Mouse (Mus musculus) urinary bladder, postnatal 4 days (tissue): ENCODE data around the gene Fam174a.
A peak's percentile ranks its signal among the peaks of the same experiment; 100 is the strongest.

Experiments
- DNase-seq, 2 experiments: peaks; one replicate each; pipeline ENCODE4 v3.0.0; 2021 to 2022; ENCODE audit warnings: low spot score in 2 of 2

Fam174a gene

DNA sequence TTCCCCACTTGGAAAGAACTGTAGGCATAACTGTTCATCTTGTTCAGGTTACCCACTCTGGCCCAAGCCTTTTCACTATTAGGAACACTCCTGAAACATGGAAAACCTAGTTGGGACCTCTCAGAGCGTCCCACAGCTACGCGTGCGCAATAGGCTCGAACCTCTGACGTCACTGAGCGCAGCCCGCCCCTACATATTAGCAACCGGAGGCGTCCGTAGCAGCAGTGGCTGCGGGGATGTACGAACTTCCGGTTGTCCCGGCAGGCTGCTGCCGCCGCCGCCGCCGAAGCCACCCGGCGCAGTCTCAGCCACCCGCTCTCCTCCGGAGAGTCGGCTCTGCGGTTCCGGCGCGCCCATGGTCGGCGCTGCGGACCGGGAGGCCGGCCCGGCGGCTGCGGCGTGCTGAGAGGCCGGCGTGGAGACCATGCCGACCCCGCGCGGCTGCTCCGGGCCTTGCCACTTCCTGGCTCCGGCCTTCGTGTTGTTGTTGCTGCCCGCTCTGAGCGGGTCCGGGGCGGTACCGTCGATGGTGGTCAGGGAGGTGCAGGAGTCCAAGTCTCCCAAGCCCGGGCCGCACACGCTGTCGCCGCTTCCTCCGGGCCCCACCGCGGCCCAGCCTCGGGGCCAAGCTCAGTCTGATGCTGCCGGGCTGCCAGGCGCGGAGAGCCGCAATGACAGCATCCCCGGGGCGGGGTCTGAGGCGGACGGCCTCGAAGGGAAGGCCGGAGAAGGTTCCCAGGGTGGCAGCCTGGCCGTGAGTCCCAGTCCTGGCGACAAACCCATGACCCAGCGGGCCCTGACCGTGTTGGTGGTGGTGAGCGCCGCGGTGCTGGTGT lies at the start of gene Fam174a:
Gene Fam174a (plus strand): TSS at position 231 of the 836 bp plus-strand sequence.
- peak; percentile 88 to 92 for DNase-seq

DNA sequence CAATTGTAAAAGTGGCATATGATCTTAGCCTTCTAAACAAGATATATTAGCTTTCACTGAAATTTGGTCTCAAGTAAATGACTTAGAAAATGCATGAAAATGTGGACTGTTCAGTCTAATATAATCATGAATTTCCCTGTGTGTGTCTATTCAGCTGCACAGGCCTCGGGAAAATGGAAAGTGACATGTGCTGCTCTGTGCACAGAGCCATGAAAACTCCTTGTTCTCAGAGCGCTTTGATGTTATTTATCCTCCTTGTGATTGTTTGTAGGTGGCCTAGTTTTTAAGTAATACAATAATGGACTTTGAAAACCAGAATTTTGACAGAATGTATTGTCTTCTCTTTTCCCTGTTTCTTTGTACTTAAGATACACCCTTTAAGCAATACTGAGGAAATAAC lies 49.6 kb upstream of the Fam174a start:
- DNase-seq, result no peak

DNA sequence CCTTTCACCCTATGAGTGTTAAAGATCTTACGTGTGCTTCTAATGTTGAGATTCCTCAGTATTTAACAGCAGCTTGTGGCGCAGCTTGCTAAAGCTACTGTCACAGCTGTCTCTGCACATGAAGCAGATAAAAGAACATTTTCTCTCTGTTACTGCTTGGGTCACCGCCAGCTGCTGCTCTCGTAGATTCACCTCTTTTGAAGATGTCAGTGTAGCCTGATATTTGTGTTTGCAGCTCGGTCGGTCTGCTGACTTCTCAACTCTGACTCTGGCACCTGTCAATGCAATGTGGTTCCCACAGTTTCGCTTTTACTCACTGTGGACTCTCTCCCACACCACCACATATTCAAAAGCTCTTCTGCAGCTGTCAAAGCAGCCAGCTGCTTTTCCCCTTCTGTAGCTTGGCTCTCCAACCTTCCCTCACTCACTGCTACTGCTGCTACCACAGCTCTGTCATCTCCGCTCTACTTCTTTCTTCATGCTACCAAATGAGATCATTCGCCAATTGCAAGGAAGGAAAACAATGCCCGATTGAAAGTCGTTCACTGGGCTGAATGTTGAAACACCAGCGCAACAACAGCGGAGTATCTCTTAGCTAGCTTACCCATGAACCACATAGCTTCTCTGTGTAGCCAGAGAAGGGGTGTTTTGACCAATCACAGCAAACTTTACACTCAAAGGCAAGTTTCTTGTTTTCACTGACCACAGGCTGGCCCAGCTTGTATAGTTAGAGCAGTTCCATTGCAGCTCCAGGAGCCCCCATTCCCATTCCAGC lies 45.3 kb upstream of the Fam174a start:
- DNase-seq, result no peak

DNA sequence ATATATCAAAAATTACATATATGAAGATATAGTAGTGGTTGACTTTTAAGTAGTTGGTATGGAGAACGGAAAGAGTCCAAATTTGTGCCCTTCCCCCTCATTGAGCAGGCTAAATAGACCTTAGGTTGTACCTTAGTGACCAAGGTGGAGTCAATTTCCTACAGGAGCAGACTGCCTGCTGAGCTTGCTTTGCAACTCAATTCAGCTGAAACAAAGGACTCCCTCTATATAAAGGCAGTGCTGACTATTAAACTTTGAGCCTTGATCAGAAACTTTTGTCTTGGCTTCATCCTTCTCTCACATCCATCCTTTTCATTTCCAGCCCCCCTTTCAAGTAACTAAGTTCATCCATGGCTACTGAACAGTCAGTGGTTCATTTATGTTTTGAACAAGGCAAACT lies 40.1 kb upstream of the Fam174a start:
- no peak for DNase-seq

DNA sequence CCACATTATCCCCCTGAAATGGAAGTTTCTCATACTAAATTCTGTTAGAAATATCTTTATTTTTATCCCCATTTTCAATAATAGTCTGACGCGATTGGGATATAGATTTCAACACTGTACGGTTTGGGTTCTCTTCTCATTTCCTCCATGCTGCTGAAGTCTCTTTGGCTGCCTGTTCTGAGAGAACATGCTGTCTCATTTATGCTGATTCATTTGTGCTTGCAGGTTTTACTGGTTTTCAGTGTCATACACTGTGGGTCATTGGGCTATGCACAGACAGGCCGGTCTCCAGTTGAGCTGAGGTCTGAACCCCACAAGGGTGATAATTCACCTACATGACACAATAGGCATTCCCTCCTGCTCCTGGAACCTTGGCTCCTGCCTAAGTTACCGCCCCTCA lies 5.1 kb upstream of the Fam174a start:
- DNase-seq, result no peak

DNA sequence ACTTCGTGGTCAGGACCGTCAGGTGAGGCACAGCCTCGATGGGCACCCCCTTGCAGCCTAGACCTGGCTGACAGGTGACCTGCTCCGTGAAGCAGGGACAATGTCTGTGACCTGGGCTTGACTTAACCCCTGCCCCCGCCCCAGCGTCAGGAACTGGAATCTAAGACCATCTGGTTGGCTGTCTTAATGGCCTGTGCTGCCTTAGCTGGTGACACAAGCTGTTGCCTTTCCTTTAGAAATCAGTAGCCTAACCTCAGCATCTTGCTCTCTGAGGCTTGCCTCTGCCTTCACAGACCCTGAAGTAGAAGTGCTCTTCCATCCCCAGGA lies 769 bp downstream of the Fam174a start:
- no peak for DNase-seq

DNA sequence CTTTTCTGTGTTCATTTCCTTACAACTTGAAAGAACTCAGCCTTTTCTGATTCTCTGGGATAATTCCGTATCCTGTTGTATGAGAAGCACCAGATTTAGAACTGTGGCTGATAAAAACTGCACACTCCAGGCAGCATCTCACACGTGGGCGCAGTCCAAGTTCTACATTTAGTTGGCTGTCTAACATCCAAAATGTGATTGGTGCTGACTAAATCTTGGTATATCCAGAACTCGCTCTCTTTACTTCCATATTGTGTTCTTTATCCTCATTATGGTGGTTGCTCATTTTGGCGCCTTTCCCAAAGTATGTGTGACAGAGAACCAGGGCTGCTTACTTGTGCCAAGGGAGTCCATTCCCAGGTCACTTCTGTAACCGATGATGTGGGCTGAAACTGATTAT lies 2.6 kb downstream of the Fam174a start:
- no peak for DNase-seq

DNA sequence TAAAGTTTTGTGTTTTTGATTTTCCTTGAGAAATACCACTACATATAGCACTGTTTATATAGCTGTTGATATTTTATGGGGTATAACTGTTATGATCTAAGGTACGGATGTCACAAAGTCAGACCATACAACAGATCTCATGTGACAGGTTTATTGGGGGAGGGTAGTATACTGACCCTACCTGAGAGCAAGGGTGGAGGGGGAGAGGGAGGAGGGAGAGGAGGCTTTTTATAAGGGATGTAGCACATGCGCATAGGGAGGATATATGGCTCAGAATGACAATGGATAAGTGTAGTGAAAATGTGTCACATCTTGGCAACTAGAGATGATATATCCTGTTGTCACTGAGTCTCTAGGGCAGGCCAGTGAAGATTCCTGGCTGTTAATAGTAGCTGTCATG lies 8.8 kb downstream of the Fam174a start:
- DNase-seq, result no peak

DNA sequence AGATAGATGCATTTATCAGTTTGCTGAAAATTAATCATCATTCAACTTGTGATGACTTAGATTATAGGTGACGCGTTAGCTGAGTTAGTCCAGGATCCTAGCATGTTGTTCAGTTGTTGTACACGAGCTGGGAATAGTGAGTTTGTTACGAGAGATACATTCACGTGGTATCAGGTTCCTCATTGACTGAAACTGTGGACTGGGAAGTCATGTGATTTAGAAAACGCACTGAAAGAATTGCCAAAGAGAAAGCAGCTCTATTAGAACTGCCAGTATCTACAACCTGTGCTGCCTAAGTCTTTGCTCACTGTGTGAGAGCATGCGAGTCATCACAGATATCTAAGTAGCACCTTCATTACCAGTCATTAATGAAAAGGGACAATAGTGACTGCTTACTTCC lies 9.6 kb downstream of the Fam174a start:
- no peak for DNase-seq

DNA sequence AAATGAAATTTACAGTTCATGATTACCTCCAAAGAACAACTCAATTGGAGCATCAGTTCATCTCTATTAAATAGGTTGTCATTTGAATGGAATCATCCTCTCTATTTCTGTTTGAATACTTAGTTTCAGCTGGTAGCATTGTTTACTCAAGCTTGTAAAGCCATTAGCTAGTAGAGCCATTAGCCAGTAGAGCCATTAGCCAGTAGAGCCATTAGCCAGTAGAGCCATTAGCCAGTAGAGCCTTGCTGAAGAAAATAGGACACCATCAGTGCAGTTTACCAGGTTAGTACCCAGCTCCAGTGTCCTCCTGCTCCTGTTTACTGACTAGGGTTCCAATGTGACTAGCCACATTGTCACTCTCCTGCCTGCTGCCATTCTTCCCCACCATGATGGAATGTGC lies 13.4 kb downstream of the Fam174a start:
- DNase-seq, result no peak

DNA sequence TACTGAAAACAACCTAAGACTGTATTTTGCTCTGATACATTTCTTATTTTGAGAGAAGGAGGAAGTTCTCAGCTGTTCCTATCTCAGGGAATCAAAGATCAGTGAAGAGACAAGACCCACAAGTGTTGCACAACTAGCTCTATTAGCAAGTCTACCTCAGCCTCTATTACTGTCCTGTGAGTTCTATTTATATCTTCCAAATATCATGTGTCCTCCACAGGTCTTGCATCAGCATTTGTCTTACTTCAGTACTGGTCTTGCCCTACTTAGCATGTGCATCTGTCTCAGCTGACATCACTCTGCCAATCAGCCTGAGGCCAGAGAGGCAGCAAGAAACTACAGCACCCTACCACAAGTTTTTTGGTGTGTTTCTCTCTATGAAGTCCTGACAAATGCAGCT lies 26.2 kb downstream of the Fam174a start:
- DNase-seq, result no peak

DNA sequence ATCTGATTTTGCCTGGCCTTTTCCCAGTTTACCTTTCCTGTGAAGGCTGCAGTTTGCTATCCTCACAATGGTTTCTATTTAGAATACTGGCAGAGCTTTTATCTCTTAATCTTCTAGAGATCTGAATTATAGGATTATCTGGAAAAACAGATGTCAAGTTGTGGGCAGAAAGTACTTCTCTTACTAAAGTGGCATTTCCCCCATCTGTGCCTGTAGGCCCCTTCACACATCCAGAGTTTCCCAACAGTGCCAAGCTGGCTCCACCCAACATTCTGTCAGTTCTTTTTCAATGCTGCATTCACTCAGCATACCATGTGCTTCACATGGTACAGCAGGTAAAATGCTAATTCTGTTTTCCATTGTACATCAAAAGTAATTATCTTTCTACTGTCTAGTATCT lies 28.8 kb downstream of the Fam174a start:
- no peak for DNase-seq

DNA sequence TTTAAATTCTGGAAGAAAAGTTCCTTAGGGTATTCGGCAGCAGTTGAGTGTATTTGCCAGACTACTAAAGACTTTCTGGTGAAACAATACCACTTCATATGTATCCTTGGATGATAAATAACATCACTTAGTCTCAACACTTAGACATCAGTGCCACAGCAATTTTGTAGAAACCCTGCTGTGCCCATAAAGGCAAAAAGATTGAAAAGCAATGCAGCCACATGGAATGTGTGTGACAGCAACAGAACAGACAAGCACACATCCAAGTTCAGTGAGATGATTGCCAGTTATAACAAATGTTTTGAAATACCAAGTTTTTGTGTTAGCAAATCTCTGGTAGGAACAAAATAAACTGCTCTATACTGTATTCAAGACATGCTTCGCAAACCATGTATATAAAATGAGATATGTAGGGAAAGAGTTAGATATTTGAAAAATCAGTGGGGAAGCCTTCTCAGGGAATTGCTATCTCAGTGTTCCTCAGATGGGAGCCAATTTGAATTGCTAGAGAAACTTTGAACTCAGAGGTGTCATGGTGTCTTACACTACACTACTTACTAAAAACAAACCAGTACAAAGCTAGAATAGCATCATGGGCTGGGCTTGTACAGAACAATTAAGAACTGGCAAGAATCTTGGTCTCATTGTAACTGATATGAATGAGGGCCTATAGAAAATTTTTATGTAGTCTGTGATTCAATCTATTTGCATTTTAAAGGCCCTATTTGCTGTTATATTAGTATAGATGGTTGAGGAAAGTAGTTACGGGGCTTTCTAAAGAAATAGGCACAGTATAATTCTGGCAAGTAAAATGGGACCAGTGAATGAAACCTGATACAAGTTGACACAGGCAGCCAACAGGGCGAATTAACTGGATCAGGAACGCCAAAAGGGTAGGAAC lies 30.4 kb downstream of the Fam174a start:
- no peak for DNase-seq

DNA sequence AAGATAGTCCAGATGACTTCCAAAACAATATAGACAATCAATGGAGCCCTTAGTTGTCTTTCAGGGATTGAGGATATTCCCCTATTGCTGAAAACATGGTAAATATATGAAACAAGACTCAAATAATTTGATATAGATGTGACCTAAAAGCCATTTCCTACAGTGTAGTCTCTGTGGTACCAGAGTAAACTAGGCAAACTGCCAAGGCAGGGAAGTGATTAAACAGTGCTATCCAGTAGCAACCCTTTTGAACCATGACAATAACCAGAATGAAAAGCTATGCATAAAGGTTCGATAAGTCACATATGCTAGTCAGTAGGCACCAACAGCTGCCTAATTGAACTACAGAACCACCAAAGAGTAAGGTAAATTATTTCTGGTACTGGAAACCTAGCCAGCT lies 40.7 kb downstream of the Fam174a start:
- DNase-seq, result no peak

DNA sequence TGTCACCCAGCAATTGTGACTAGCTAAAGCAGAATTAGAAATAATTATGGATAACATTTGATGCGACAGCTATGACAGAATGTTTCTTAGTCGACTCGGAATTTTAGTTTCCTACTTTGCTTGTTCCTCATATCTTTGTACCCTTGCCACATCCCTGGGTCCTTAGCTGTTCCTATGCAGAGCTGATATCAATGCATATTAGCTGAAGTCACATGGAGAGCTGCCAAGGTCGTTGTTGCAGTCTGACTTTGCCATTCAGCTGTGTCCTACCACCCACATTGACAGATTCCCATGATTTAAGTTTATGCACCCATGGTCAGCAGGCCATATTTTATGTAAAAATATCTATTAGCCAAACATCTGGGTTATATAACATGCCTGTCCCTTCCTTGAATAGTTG lies 43.5 kb downstream of the Fam174a start:
- no peak for DNase-seq

DNA sequence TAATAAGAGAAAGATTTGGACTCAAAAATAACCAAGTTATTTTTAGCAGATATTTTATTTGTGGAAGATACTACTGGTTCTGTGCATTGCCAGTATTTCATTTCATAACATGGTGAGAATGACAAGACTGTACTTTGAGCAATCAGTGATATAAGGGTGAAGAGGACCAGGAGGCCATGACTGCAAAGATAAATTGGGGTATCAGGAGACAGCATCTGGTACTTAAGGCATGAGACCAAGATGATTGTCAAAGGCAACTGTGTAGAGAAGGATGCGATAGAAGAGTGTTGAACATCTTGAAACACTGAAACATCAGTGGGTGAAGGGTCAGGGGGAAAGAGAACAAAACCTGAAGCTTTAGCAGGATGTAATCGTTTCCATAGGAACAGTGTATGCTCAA lies 50.3 kb downstream of the Fam174a start:
- DNase-seq, result no peak

DNA sequence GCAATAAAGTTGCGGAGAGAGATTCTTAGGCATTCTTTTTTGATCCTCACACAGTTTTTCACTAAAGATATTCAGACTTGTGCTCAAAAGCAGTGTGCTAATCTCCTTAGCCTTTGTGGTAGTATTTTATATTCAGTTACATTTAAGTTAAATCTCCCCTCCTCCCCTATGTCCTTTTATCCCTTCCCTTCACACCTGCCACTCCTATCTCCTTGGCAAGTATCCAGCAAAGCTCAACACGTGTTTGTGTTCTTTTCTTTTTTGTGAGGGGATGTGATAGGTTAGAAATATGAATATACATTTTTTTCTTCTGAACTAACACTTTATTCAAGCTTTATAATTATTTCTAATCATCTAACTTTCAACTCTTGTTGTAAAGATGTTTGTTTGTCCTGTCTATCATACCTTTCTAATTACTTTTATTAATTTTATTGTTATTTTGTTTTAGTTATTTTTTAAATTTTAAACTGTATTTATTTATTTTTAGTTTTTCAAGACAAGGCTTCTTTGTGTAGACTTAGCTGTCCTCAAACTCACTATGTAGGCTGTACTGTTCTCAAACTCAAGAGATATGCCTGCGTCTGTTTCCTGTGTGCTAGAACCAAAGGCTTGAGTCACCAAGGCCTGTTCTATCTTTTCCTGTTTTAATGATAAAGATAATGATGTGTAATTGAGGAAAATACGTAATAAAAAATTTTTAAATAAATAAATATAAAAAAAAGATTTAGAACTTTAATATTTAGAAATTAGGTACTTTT lies 53.4 kb downstream of the Fam174a start:
- DNase-seq, result no peak

DNA sequence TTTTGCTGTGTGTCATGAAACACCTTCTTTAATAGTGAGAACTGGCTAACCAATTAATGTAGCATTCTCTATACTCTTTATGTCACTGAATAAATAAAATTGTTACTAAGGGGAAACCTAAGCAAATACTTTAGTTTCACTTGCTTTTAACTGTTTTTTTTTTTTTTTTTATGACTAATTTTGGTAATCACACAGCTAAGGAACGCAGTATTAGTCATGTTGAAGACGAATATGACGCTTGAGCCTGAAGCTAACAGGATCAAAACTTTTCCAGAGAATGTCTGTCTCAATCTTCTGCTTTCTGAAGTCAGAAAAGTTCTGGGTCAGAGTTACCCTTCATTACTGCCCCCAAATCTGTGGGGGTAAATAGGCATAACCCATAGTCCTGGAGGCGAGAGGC lies 54.3 kb downstream of the Fam174a start:
- DNase-seq, result no peak

DNA sequence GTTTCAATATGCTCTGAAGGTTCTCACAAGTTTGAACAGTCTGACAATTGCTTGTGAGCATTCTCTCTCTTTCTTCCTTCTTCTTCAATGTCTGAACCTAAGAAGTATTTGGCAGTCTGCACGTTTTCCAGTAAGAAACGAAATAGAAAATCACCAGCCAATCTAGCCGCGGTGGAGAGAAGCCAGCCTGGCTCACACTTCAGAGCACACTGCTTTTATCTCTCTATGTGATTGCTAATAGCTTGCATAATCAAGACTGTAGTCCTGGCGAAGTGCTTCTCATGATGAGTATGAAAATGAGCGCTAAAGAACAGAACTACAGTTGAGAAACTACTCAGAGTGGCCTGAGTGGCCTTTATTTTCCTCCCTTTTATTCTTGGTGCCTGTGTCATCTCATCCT lies 62.0 kb downstream of the Fam174a start:
- DNase-seq, result no peak

DNA sequence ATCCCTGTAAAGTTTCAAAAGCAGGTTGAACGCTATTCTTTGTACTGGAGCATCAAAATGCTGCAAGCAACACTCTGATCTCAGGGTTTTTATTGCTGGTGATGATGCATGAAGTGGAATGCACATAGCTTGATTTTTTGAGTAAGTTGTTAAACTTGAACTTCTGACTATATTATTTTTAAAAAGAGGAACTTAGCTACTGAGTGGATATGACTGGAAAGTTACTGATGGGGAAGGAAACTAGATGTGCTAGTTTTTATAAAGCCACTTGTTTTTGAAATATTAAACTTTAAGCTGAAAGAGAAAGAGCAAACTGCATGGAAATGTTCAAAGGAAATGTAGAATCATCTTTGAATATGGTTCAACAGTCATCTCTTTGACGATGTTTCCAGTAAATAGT lies 67.6 kb downstream of the Fam174a start:
- no peak for DNase-seq
